Mouse (Mus musculus): Measurements from ENCODE around the gene Npas3. TPM values are rescaled to one million over a fixed set of nuclear protein-coding genes. Genes with fewer than 3 reads are reported as not detected.

Gene Npas3
- total RNA-seq, 2 experiments from 2014 or later, result 0.23 to 0.24 TPM

GRCm38 (mm10) chr12:53794718-53795400, 546.4 kb downstream of the Npas3 start:
- no peak for DNase-seq

- DNase-seq, result no peak
Observed at GRCm38 (mm10) chr12:53801831-53802230, 553.4 kb downstream of the Npas3 start.

GRCm38 (mm10) chr12:53802381-53802780, 553.9 kb downstream of the Npas3 start:
- no peak for DNase-seq

GRCm38 (mm10) chr12:53810081-53810480, 561.6 kb downstream of the Npas3 start:
- no peak for DNase-seq

GRCm38 (mm10) chr12:53814291-53814690, 565.8 kb downstream of the Npas3 start:
- DNase-seq, result no peak

- no peak for DNase-seq
Observed at GRCm38 (mm10) chr12:53819982-53820381, 571.5 kb downstream of the Npas3 start.

GRCm38 (mm10) chr12:53822881-53823280, 574.4 kb downstream of the Npas3 start:
- DNase-seq, result no peak

GRCm38 (mm10) chr12:53825251-53825650, 576.8 kb downstream of the Npas3 start:
- DNase-seq, result no peak

- no peak for DNase-seq
Observed at GRCm38 (mm10) chr12:53825898-53826605, 577.6 kb downstream of the Npas3 start.

GRCm38 (mm10) chr12:53826812-53827211, 578.3 kb downstream of the Npas3 start:
- no peak for DNase-seq

- DNase-seq, result no peak
Observed at GRCm38 (mm10) chr12:53832590-53832989, 584.1 kb downstream of the Npas3 start.

- no peak for DNase-seq
Observed at GRCm38 (mm10) chr12:53833348-53833747, 584.9 kb downstream of the Npas3 start.

- no peak for DNase-seq
Observed at GRCm38 (mm10) chr12:53836031-53836790, 587.7 kb downstream of the Npas3 start.

- DNase-seq, result no peak
Observed at GRCm38 (mm10) chr12:53837408-53837807, 588.9 kb downstream of the Npas3 start.

GRCm38 (mm10) chr12:53838541-53838940, 590.1 kb downstream of the Npas3 start:
- no peak for DNase-seq

- peak; percentile 46 for DNase-seq
Observed at GRCm38 (mm10) chr12:53841928-53842671, 593.6 kb downstream of the Npas3 start.

- DNase-seq, result no peak
Observed at GRCm38 (mm10) chr12:53843626-53844025, 595.1 kb downstream of the Npas3 start.

GRCm38 (mm10) chr12:53846154-53846665, 597.7 kb downstream of the Npas3 start:
- no peak for DNase-seq

GRCm38 (mm10) chr12:53849263-53849662, 600.8 kb downstream of the Npas3 start:
- no peak for DNase-seq

GRCm38 (mm10) chr12:53852432-53852831, 604.0 kb downstream of the Npas3 start:
- DNase-seq, result no peak

- DNase-seq, result no peak
Observed at GRCm38 (mm10) chr12:53860176-53860575, 611.7 kb downstream of the Npas3 start.

GRCm38 (mm10) chr12:53862281-53862680, 613.8 kb downstream of the Npas3 start:
- DNase-seq, result no peak

Data from gastrocnemius, postnatal 25 days (tissue).